Mouse (Mus musculus): ENCODE results near the gene Ak9. TPM values are rescaled to one million over a fixed set of nuclear protein-coding genes. Genes with fewer than 3 reads are reported as not detected.

The Ak9 gene
- polyA plus RNA-seq, 1 experiment from 2014 or later: 0.21 TPM

DNA sequence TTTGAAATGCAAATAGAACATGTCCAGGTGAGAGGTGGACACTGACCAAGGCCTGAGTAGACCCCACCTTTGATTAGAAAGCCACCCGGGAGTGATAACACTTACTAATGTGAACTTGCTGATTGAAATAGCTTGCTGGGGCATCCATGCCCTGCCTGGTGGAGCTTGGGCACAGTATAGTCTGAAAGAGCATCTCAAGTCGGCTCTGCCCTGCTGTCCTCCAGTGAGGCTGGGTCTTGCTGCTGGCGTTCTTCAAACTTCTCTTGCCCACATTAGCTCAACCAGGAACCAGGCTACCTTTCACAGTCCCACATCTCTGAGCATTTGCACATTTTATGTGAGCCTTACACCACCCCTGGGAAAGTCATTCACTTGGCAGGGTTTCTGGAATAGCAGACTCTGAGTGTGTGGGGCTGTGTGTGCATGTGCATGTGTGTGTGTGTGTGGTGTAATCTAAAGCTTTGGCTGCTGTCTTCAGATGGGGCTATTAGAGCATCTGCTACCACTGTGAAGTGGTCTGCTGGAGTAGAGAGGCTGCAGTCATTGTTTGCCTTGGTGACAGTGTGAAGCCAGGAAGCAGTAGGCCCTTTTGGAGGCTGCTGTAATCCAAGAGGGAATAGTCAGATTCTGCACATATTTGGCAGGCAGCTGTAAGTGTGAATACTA, 157.4 kb downstream of the Ak9 start:
- ATAC-seq: no peak
- WGBS: 97% methylated on average over 3 of the region's 3 CpGs
- Histone ChIP-seq H3K27me3 (no peaks in the 10 kb centered on the region), H3K4me1 (peaks cover 8% of the 10 kb centered on the region; the same call in 1 of the 2 replicates), H3K9ac (no peak overlapping the region), H3K27ac (0 out of 2 replicates have a peak overlapping the region, but pooled peaks have one; percentile 7), H3K9me3 (replicated peaks) (no peaks in the 10 kb centered on the region), H3K4me3 (no peak overlapping the region), H3K36me3 (ENCODE audit: poor library complexity, severe bottlenecking) (peaks cover 59% of the 10 kb centered on the region), H3K4me2 (no peak overlapping the region)

DNA sequence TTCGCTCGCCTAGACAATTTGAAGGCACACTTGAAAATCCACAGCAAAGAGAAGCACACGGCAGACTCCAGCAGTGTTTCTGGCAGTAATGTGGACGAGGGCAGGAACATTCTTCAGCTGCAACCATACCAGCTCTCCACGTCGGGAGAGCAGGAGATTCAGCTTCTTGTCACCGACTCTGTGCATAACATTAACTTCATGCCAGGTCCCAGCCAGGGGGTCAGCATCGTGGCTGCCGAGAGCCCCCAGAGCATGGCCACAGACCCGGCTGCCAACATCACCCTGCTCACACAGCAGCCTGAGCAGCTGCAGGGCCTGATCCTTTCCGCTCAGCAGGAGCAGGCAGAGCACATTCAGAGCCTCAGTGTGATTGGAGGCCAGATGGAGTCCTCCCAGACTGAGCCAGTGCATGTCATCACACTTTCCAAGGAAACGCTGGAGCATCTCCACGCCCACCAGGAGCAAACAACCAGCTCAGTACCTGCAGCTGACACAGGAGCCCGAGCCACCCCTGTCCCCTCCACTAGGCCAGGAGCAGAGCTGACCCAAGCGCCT, 160.7 kb downstream of the Ak9 start:
- H3K36me3 ChIP-seq (ENCODE audit: poor library complexity, severe bottlenecking): peaks cover 44% of the 10 kb centered on the region
- WGBS: 48% methylated on average over 15 of the region's 15 CpGs
- no peak overlapping the region for H3K4me2 ChIP-seq
- H3K27ac ChIP-seq: no peak overlapping the region
- H3K4me3 ChIP-seq: no peak overlapping the region
- no peaks in the 10 kb centered on the region for H3K9me3 ChIP-seq (replicated peaks)
- H3K9ac ChIP-seq: no peak overlapping the region
- ATAC-seq: no peak
- peaks cover 8% of the 10 kb centered on the region; the same call in 1 of the 2 replicates for H3K4me1 ChIP-seq
- H3K27me3 ChIP-seq: no peaks in the 10 kb centered on the region

- no peaks in the 10 kb centered on the region for H3K27me3 ChIP-seq
- H3K4me1 ChIP-seq: no peaks in the 10 kb centered on the region
- no peak overlapping the region for H3K4me3 ChIP-seq
- H3K36me3 ChIP-seq (ENCODE audit: poor library complexity, severe bottlenecking): peaks cover 38% of the 10 kb centered on the region
- H3K4me2 ChIP-seq: no peak overlapping the region
- no peak overlapping the region for H3K27ac ChIP-seq
- WGBS: 35% methylated on average over 6 of the region's 6 CpGs
- ATAC-seq: no peak
- H3K9me3 ChIP-seq (replicated peaks): no peaks in the 10 kb centered on the region
- H3K9ac ChIP-seq: no peak overlapping the region
These were observed 163.5 kb downstream of the Ak9 start for GRCm38 (mm10) chr10:41467325-41467724.

DNA sequence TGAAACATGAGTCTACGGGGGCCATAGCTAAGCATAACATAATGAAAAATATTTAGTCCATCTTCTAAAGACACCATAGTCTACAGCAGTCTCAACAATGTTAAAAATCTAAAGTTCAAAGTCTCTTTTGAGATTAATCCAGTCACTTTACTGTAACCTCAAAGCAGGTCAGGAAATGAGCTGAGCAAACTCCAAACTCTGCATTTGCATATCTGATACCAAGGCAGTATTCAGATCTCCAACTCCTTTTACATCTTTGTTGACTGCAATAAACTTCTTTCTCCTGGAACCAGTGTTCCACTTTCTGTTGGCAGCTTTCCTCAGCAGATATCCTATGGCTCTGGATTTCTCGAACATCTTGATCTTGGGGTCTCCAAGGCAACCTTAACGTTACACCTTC, 166.9 kb downstream of the Ak9 start:
- Histone ChIP-seq H3K9ac (no peak overlapping the region), H3K9me3 (replicated peaks) (no peaks in the 10 kb centered on the region), H3K4me3 (no peak overlapping the region), H3K27ac (no peak overlapping the region), H3K36me3 (ENCODE audit: poor library complexity, severe bottlenecking) (peaks cover 14% of the 10 kb centered on the region), H3K4me2 (no peak overlapping the region), H3K4me1 (peaks cover 2% of the 10 kb centered on the region), H3K27me3 (no peaks in the 10 kb centered on the region)
- WGBS: 90% methylated on average over 3 of the region's 3 CpGs
- no peak for ATAC-seq

DNA sequence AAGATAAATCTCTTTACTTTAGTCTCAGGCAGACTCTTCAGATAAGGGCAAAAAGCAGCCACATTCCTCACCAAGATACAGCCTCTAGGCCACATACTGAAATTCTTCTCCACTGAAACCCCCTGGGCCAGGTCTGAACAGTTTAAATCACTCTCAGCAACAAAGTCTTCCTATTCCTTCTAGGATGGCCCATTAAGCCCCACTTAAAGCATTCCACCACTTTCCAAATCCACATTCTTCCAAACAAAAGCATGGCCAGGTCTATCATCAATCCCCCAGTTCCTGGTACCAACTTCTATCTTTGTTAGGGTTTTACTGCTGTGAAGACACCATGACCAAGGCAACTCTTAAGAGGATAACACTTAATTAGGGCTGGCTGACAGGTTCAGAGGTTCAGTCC, 168.8 kb downstream of the Ak9 start:
- ATAC-seq: no peak
- H3K9me3 ChIP-seq (replicated peaks): no peaks in the 10 kb centered on the region
- H3K27me3 ChIP-seq: no peaks in the 10 kb centered on the region
- H3K4me1 ChIP-seq: peaks cover 13% of the 10 kb centered on the region
- no peak overlapping the region for H3K9ac ChIP-seq
- peaks cover 11% of the 10 kb centered on the region for H3K36me3 ChIP-seq (ENCODE audit: poor library complexity, severe bottlenecking)
- H3K4me2 ChIP-seq: no peak overlapping the region
- no peak overlapping the region for H3K27ac ChIP-seq
- H3K4me3 ChIP-seq: no peak overlapping the region

DNA sequence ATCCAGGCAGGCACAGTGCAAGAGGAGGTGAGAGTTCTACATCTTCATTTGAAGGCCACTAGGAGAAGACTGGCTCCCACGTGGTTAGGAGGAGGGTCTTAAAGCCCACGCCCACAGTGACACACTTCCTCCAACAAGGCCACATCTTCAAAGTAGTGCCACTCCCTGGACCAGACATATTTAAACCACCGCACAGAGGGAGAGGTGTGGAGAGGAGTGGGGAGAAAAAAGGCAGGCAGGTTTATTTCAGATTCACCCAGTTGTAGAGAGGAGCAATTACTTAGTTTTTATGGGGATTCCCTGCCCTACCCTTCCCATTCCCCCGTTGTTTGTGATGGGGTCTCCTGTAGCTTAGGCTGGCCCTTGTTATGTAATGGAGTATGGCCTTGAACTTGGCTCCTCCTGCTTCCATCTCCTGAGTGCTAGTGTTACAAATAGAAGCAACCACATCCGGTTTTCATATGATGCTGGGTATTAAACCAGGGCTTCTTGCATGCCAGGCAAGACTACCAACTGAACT, 169.2 kb downstream of the Ak9 start:
- ATAC-seq: no peak
- WGBS: 80% methylated on average over 5 of the region's 5 CpGs
- Histone ChIP-seq H3K9me3 (replicated peaks) (no peaks in the 10 kb centered on the region), H3K4me1 (peaks cover 17% of the 10 kb centered on the region), H3K4me3 (no peak overlapping the region), H3K4me2 (no peak overlapping the region), H3K27me3 (no peaks in the 10 kb centered on the region), H3K27ac (no peak overlapping the region), H3K36me3 (ENCODE audit: poor library complexity, severe bottlenecking) (peaks cover 9% of the 10 kb centered on the region), H3K9ac (no peak overlapping the region)

DNA sequence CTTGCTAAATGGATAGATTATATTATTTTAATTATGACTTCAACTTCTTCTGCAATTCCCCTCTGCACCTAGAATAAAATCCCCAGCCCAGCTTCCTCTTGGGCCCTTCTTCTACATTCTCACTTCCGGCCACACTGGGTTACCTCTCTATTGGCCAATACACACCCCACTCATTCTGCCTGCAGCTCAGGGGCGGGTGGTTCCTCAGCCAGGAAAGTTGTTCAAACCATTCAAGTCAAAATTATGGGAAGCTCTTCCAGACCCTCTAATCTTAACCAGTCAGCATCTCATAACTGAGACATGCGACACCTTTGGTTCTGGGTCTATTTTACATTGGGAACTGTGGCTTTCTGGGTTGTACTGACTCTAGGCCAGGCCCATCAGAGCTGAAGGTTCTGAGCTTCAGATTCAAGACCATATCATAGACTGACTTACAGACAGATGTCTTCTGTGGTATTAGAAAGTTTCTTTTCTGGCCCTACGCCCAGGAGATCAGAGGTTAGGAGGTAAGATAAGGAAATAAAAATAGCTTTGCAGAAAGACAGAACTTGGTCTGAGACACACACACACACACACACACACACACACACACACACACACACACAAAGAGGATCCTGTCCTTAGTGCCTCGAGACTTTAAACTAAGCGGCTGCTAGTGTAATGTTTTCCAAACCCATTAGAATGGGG, 170.1 kb downstream of the Ak9 start:
- Histone ChIP-seq H3K4me2 (no peak overlapping the region), H3K4me3 (no peak overlapping the region), H3K27me3 (no peaks in the 10 kb centered on the region), H3K9me3 (replicated peaks) (no peaks in the 10 kb centered on the region), H3K9ac (no peak overlapping the region), H3K4me1 (peaks cover 22% of the 10 kb centered on the region), H3K27ac (no peak overlapping the region), H3K36me3 (ENCODE audit: poor library complexity, severe bottlenecking) (peaks cover 5% of the 10 kb centered on the region; the same call in 1 of the 2 replicates)
- WGBS: 82% methylated on average over 6 of the region's 6 CpGs
- ATAC-seq: no peak

DNA sequence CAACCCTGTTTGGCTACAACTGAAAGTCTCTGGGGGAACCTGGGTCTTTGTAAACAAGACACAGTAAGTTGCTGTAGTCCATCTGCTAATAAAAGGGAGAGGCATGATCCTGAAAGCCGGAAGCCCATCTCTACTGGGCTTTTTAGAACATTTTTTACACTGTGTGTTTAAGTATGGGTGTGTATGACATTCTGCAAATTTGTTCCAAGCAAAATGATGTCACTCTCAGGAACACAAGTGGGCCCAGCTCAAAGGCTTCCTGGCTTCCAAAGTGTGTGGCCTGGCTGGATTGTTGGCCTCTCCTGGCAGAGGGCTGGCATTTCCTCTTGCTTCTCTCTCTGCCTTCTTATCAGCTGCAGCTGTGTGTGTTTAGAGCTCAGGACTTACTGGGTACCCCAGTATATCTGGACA, 171.2 kb downstream of the Ak9 start:
- Histone ChIP-seq H3K9ac (no peak overlapping the region), H3K36me3 (ENCODE audit: poor library complexity, severe bottlenecking) (peaks cover 13% of the 10 kb centered on the region), H3K9me3 (replicated peaks) (no peaks in the 10 kb centered on the region), H3K4me1 (peaks cover 22% of the 10 kb centered on the region), H3K4me3 (no peak overlapping the region), H3K27ac (no peak overlapping the region), H3K4me2 (no peak overlapping the region), H3K27me3 (no peaks in the 10 kb centered on the region)
- no peak for ATAC-seq
- WGBS: 94% methylated on average over 1 of the region's 1 CpGs

DNA sequence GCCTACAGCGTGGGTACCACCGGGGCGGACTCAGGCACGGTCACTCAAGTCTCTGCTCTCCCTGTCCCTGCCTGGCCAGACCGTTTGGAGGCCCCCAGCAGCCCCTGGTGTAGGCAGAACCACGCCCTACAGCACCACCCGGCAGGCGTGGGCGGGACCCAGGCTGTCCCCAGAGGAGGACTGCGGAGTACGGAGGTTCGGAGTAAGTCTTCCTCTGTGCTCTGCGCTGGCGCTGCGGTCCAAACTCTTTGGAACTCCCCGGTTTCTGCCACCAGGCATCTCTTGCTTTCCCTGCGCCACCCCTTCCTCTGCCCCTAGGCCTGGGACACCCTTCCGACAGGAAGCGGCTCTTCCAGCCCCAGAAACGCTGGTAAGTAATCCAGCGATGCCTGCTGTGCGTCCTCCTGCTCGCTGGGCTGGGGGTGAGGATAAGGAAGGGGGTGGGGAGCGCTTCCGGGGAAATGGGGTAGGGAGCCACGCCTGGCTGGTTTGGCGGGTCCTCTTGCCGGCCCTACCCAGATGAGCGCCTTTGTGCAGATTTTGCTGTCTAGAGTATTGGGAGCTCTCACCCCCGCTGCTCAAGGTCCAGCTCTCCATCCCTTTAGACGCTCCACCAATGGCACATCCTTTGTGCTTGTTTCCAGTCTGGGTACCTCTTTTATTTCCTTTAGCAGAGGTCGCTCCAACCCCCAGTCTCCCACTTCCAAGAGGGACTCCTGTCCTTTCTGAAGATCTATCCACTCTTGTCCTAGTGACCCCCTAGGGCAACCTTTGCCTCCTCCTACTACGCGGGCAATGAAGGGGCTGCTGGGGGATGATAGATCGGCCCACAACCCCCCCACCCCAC, 172.6 kb downstream of the Ak9 start, which contains the start of gene Mical1:
Gene Mical1, plus strand, starts transcription at position 144 of the 847 bp plus-strand sequence.
- Histone ChIP-seq H3K27ac (peak within 1 kb of the TSS; percentile 83), H3K9me3 (replicated peaks) (no peaks in the 10 kb centered on the region), H3K4me3 (peak within 1 kb of the TSS; percentile 58), H3K4me1 (peaks cover 22% of the 10 kb centered on the region), H3K36me3 (ENCODE audit: poor library complexity, severe bottlenecking) (peaks cover 27% of the 10 kb centered on the region), H3K9ac (peak within 1 kb of the TSS; percentile 80), H3K27me3 (no peaks in the 10 kb centered on the region), H3K4me2 (peak within 1 kb of the TSS; percentile 88)
- under 1% methylated on average over 35 of the region's 35 CpGs for WGBS
- peak; percentile 72 for ATAC-seq

DNA sequence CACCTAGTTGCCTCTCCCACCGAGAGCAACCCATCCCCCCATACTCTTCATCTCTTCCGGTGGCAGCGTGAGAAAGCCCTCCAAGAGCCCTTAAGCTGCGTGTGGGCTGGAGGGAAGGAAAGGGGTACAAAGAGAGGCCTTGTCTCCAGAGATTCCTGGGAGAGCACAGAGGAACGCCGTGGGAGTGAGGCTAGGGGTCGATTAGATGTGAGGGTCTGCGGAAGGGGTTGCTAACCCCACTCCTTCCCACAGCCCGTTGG, 173.2 kb downstream of the Ak9 start:
- WGBS: 2% methylated on average over 9 of the region's 9 CpGs
- peak overlapping the region; percentile 58 for H3K4me3 ChIP-seq
- peaks cover 22% of the 10 kb centered on the region for H3K4me1 ChIP-seq
- no peaks in the 10 kb centered on the region for H3K27me3 ChIP-seq
- no peaks in the 10 kb centered on the region for H3K9me3 ChIP-seq (replicated peaks)
- H3K9ac ChIP-seq: peak overlapping the region; percentile 80
- H3K4me2 ChIP-seq: peak overlapping the region; percentile 88
- H3K36me3 ChIP-seq (ENCODE audit: poor library complexity, severe bottlenecking): peaks cover 33% of the 10 kb centered on the region
- H3K27ac ChIP-seq: peak overlapping the region; percentile 83
- ATAC-seq: peak; percentile 44

DNA sequence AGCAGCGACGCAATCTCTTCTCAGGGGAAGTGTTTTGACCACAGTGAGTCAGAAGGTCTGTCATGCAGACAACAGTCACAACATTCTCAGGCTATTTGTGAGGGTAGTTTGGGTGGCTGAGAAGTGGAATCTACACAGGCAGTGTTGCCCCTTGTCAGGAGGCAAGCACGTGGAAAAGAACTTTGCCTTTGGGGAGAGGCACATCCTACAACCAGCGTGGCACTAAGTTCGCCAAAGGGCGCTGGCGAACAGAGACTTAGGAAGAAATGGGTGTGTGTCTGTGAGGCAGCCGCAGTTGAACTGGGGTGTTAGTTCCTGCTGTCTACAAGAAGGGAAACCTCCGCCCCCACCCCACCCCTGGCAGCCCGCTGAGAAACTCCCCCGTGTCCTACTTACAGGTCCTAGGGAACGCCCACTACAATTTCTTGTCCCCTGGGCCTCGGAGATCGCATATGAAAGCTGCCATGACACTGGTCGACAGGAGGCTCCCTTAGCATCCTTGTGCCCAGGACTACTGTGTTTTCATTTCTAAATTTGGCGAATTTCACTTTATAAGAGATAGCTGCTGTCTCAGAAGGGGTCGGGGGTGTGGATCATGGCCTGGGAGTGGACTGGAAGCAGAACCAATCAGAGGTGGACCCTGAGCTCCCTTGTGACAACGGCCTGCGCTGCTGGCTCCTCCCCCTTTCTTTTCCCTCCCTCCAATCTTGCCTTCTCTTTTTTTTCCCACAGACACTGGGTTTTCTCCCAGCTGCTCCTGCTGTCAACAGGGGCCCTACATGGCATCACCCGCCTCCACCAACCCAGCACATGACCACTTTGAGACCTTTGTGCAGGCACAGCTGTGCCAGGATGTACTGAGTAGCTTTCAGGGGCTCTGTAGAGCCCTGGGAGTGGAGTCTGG, 173.8 kb downstream of the Ak9 start:
- H3K9me3 ChIP-seq (replicated peaks): no peaks in the 10 kb centered on the region
- WGBS: under 1% methylated on average over 20 of the region's 20 CpGs
- H3K4me1 ChIP-seq: peaks cover 22% of the 10 kb centered on the region
- peaks cover 39% of the 10 kb centered on the region for H3K36me3 ChIP-seq (ENCODE audit: poor library complexity, severe bottlenecking)
- H3K27ac ChIP-seq: peak overlapping the region; percentile 83
- ATAC-seq: peak; percentile 80
- H3K4me2 ChIP-seq: peak overlapping the region; percentile 88
- no peaks in the 10 kb centered on the region for H3K27me3 ChIP-seq
- peak overlapping the region; percentile 80 for H3K9ac ChIP-seq
- H3K4me3 ChIP-seq: peak overlapping the region; percentile 58

Measured in forebrain, embryonic 13.5 days (tissue).